Mouse (Mus musculus) adrenal gland (tissue): ENCODE results near the gene Gm5737.

Experiments used
- intact Hi-C: fragments of 180-260 bp; cut with DNase I; formaldehyde crosslinking; loops from one replicate; pipeline ENCODE4 v1.15.1; 2025

Gm5737 gene

GRCm38 (mm10) chr7:120842345-120843036, 30.3 kb downstream of the Gm5737 start, which contains the start of gene Eef2k:
Eef2k (plus strand) TSS chr7:120842831.
- intact Hi-C loops, result loop anchor here (10.0 kb wide), 1 partner anchor 192 kb away; the partner anchor contains the start of gene Mettl9

DNA sequence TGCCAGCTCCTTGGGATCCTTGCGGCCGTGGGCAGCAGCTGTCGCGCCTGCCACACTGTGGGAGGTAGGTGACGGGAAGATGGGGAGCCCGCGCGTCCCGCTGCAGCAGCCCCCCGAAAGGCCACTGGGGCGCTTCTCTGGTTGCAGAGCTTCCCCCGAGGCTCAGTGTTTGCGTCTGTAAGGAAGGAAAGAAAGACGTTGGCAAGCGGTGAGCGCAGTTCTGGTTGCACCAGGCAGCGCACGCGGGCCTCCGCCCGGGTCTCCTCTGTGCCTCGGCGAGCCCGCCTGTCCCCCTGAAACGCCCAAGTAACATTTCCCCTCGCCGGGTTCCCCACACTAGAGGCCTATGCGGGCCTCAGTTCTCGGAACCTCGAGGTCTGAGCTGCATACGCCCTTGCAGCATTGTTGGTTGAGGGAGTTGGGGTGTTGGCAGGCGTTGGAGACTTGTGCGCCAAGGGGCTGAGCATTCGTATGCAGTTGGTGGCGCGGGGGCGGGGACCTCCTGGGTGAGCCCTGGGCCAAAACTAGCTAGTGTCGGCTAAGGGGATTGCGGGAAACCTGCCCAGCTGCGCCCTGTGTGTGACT, 31.0 kb downstream of the Gm5737 start:
- intact Hi-C loops, result loop anchor here (10.0 kb wide), 1 partner anchor 192 kb away; the partner anchor contains the start of gene Mettl9

- intact Hi-C loops, result loop anchor here (10.0 kb wide), 1 partner anchor 191 kb away; the partner anchor contains the start of gene Mettl9
Measured at GRCm38 (mm10) chr7:120843852-120844435, 31.8 kb downstream of the Gm5737 start.

DNA sequence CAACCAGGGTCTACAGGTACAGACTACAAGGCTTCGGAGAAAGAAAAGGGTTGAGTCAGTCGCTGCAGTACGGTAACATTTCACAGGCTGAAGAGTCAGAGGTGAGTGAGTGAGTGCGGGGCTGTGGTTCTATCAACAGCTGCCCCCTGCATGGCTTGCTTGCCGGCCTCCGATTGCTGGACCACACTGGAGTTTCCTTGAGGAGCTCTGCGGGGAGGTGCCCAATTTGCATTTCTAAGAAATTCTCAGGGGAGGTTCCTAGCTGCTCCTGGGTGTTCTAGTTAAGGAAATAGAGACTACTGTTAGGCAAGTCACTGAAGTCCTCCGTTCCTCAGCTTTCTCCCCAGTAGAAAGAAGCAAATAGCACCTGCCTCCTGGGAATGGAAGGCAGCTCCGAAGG, 32.5 kb downstream of the Gm5737 start:
- intact Hi-C loops, result loop anchor here (10.0 kb wide), 1 partner anchor 190 kb away; the partner anchor contains the start of gene Mettl9

DNA sequence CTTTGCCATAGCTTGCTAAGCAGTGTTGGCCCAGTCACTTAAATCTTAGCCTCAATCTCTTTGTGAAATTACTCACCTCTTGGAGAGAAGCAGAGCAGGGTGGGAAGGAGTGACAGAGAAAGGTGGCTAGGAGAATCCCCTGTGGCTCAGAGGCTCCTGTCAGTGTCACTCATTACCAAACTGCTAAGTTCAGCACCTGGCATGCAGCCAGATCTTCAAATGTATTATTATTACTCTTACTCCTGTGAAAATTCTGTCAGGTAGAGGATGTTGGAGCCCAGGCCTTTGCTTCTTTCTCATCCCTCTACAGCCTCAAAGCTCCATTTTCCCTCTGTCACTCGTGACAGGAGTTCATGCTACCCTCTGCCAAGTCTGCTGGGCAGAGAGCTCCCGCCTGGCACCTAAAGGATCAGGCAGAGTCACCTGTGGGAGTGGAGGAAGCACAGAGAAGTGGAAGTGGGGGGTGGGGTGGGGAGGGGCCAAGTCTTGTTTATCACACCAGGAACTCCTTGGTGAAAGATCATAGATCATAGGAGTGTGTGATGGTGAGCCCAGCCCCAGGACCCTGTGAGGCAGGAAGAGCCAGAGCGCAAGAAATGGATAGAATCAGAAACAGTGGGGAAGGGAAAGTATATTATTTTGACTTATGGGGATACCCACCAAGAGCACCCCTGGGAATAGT, 36.8 kb downstream of the Gm5737 start:
- intact Hi-C loops, result loop anchor here (10.0 kb wide), 1 partner anchor 186 kb away; the partner anchor contains the start of gene Mettl9

DNA sequence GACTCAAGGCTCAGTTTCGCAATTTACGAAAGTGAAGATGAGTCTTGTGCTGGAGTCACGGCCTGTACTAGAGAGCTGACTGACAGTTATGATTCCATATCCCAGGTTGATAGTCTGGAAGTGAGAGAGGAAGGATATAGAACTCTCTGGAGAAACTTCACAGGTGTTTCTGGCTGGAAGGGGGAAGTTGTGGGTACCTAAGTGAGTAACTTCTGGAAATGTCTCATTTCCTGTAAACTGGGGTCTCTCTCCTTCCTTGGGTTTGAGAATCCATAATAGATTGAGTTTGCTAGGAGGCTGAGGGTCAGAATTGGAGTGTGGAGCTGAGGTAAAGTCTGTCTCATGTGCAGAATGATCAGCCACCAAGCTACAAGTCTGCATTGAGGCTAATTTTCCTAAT, 38.0 kb downstream of the Gm5737 start:
- intact Hi-C loops, result no loop called here

- intact Hi-C loops, result no loop called here
Measured at GRCm38 (mm10) chr7:120859854-120860253, 47.7 kb downstream of the Gm5737 start.

DNA sequence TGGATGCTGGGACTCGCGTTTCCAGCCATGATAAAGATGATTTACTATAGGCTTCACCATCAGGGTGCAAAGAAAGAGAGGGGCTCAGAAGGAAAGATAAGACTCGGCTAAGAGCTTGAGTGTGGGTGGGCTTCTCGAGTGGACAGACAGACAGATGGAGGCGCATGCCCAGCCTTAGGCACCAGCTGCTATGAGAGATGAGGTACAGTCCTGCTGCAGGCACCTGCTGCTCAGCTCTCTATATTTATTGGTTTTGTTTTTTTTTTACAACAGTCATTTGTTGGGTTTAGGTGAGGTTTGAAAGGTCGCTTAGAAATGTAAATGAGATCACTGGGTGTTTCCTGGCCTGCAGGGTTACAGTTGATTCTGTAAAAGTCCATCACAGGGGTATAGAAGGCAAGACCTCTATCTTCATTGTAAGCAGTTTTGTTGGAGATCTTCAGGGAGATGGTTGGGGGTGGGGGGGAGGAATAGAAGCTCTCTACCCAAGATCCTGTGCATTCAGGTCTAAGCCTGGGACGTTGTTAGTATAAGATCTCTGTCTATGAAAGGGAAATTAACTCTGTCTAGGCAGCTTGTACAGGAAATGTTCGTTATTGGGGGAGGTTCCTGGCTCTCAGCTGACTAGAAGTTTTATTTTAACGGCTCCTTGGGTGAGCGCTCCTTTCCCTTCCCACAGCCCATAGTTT, 48.8 kb downstream of the Gm5737 start:
- intact Hi-C loops, result no loop called here

DNA sequence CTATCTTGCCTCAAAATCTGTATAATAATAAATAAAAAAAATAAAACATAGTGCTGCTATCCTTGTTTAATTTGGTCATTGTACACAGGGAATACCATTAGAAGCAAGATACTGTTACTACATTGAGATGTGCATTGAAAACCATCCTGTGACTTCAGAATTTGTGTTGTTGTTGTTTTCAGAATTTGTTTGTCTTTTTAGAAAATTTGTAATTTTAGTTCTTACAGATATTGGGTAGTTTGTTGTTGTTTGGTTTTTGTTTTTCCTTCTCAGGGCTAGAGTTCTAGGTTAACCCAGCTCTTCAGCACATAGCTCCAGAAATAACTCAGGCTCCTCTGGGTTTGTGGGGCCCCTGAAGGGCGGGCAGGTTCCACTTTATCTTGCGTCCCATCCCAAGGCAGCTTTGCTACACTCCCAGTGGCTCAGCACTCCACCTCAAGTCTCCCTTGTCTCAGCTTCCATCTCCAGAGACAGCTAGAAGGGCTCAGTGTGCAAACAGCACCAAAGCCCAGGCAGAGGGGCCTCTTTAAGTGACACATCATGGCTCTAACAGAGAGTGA, 49.4 kb downstream of the Gm5737 start:
- intact Hi-C loops, result no loop called here

DNA sequence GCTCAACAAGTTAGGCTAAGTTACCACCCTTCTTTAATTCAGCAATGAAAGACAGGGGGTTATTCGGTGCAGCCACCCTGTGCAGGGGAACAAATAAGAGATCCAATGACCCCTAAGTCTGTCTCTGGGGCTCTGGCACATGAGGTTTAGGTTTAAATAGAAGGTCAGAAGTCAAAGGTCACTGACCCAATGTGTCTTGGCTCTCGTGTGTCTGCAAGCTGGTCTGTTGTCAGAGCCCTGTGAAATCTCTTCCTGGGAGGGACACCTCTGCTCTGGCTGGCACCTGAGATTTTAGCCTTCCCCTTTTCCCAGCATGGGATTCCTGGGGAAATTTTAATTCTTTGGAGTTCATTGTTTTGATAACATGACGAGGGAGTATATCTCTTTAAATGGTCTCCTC, 50.0 kb downstream of the Gm5737 start:
- intact Hi-C loops, result no loop called here

GRCm38 (mm10) chr7:120862626-120863025, 50.5 kb downstream of the Gm5737 start:
- intact Hi-C loops, result no loop called here

DNA sequence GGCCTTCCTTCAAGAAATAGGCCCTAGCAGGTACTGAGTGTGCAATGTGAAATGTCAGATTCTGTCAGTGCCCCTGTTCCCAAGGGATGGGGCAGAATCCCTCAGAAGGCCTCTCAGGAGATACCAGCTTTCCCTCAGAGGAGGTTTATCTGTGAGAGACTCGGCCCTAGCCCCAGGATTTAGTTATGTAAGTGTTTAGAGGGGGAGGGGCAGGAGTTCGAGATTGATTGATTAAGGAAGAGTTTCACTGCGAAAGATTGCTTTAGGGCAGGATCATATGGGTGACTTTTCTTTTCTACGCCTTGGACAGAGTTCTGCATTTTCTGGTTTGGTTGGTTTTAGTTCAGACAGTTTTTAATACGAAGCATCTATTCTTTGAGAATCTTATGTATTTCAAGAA, 51.3 kb downstream of the Gm5737 start:
- intact Hi-C loops, result no loop called here

GRCm38 (mm10) chr7:120865100-120865499, 52.9 kb downstream of the Gm5737 start:
- intact Hi-C loops, result no loop called here

GRCm38 (mm10) chr7:120865832-120866231, 53.7 kb downstream of the Gm5737 start:
- intact Hi-C loops, result no loop called here

GRCm38 (mm10) chr7:120866684-120867083, 54.5 kb downstream of the Gm5737 start:
- intact Hi-C loops, result no loop called here

- intact Hi-C loops, result no loop called here
Measured at GRCm38 (mm10) chr7:120867720-120868119, 55.6 kb downstream of the Gm5737 start.

GRCm38 (mm10) chr7:120869883-120870282, 57.7 kb downstream of the Gm5737 start:
- intact Hi-C loops, result no loop called here

DNA sequence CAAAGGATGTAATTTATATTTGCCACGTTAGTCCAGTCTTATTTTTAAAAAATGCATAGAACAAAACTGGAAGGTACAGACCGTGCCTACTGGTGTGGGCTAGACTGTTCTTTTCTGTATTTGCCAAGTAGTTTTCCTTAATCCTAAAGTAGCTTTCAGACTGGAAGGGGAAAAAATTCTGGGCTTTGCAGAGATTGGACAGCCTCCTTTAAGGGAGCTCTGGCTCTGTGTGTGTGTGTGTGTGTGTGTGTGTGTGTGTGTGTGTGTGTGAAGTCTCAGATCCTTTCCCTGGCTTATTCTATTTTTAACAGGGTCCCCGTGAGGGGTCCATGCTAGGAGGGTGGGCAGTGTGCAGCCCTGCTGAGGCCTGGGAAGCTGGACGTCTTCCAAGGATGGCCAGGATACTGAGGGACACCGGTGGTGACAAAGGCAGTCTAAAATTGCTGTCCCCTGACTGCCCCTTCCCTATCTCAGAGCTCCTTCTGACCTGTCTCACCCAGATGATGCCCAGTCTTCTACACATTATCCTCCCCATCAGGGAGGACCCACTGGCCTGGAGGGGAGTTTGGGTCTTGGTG, 58.4 kb downstream of the Gm5737 start:
- intact Hi-C loops, result no loop called here

- intact Hi-C loops, result no loop called here
Measured at GRCm38 (mm10) chr7:120873083-120873482, 60.9 kb downstream of the Gm5737 start.

- intact Hi-C loops, result no loop called here
Measured at GRCm38 (mm10) chr7:120874021-120874420, 61.9 kb downstream of the Gm5737 start.
